Mouse (Mus musculus) splenic B cell, adult 2 months (primary cell): ENCODE results near the gene Grik4.

Experiments used
- DNase-seq: peaks from one replicate; pipeline ENCODE4 v3.0.0-alpha.2; 2011; ENCODE audit warnings: low read depth, low spot score
- H3K27me3 ChIP-seq: 2 replicates; pipeline ENCODE4 v1.6.1; 2012; ENCODE audit warnings: mild to moderate bottlenecking, low read length, moderate library complexity, mixed read lengths; ENCODE audit not compliant: control insufficient read depth, poor library complexity, insufficient read depth, severe bottlenecking
- H3K36me3 ChIP-seq: 2 replicates; pipeline ENCODE4 v1.6.1; 2012; ENCODE audit warnings: mild to moderate bottlenecking, low read length, moderate library complexity, mixed read lengths; ENCODE audit not compliant: control insufficient read depth, poor library complexity, insufficient read depth, severe bottlenecking

The Grik4 gene

DNA sequence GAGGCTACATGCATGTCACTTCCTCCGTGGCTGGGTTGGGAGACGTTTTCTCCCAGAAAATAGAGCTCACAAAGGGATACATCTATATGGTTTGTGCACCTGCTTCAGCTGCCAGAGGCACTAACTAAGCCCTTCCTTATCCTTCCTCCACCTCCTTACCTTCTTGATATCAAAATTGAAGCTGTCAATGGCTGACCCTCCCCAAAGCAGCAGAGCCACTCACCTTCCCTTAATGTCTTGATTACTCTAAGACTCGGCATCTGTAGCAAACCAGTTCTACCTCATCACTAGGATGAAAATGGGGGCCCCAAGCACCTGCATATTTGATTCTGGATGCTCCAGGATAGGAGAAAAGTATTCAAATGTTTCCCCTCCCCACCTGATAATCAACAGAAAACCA is 135.1 kb downstream of the Grik4 start:
- no peak for DNase-seq
- Histone ChIP-seq H3K27me3 (no peaks in the 10 kb centered on the region), H3K36me3 (no peaks in the 10 kb centered on the region)

GRCm38 (mm10) chr9:42808394-42808793 is 135.9 kb downstream of the Grik4 start:
- no peaks in the 10 kb centered on the region for H3K27me3 ChIP-seq
- DNase-seq: peak; percentile 3
- no peaks in the 10 kb centered on the region for H3K36me3 ChIP-seq

DNA sequence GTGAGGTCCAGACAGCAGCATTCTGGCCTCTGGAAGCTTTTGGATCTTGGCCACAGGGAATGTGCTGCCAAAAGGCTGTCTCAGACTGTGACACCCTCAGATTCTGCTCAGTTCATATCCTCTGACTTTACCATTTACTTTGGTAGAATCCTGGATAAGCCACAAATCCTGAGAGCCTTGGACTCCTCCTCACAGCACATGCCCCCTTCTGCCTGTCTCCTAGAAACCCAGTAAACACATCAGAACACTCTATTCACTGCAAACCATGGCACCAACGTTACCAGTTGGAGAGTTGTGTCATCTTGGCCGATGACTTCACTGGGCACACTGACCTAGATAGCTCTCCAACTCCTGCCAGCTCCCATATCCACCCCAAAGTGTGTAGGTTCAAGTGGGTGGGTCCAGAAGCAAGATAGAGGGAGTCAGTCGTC is 141.2 kb downstream of the Grik4 start:
- no peak for DNase-seq
- H3K27me3 ChIP-seq: no peaks in the 10 kb centered on the region
- H3K36me3 ChIP-seq: no peaks in the 10 kb centered on the region

GRCm38 (mm10) chr9:42801929-42802328 is 142.4 kb downstream of the Grik4 start:
- no peaks in the 10 kb centered on the region for H3K36me3 ChIP-seq
- no peak for DNase-seq

DNA sequence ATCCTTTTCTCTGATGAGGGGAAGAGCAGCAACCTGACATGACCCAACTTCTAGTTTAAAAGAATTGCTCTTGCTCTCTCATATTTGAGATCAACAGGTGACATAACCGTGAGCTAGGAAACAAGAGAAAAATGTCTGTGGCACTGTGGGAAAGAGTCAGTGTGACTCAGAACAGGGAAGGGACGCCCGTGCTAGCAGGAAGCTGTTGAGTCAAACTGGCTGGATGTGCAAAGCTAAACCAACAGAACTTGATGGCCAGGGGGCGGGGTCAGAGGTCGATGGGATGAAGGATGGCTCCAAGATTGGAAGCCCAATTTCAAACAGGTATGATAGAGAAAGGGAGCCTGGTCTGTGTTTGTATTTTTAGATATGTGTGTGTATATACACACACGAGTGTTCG is 144.2 kb downstream of the Grik4 start:
- Histone ChIP-seq H3K36me3 (no peaks in the 10 kb centered on the region), H3K27me3 (no peaks in the 10 kb centered on the region)
- DNase-seq: no peak

More at GRCm38 (mm10) chr9:42801929-42802328, 142.4 kb downstream of the Grik4 start:
- H3K27me3 ChIP-seq: no peaks in the 10 kb centered on the region

- Histone ChIP-seq H3K27me3 (no peaks in the 10 kb centered on the region), H3K36me3 (no peaks in the 10 kb centered on the region)
- DNase-seq: no peak
Observed at GRCm38 (mm10) chr9:42799694-42800093, 144.6 kb downstream of the Grik4 start.

- H3K36me3 ChIP-seq: no peaks in the 10 kb centered on the region
- DNase-seq: no peak
- H3K27me3 ChIP-seq: no peaks in the 10 kb centered on the region
Observed at GRCm38 (mm10) chr9:42799242-42799641, 145.1 kb downstream of the Grik4 start.

GRCm38 (mm10) chr9:42798280-42798679 is 146.0 kb downstream of the Grik4 start:
- no peak for DNase-seq
- Histone ChIP-seq H3K36me3 (no peaks in the 10 kb centered on the region), H3K27me3 (no peaks in the 10 kb centered on the region)

DNA sequence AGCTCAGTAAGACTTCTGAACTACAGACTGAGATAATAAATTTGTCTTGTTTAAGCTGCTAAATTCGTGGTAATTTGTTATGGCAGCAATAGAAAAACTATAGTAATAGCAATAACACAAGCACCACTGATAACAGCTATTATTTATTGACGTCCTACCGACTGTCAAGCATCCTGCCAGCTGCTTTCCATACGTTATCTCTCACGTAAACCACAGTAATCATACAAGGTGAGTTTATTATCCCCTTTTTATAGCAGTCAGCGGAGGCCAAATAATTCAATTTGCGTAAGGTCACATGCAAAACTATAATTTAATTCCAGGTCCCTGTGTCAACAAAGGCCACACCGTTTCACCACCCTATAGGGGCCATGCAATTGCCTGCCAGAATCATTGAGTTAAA is 147.0 kb downstream of the Grik4 start:
- H3K36me3 ChIP-seq: no peaks in the 10 kb centered on the region
- no peaks in the 10 kb centered on the region for H3K27me3 ChIP-seq
- DNase-seq: no peak

DNA sequence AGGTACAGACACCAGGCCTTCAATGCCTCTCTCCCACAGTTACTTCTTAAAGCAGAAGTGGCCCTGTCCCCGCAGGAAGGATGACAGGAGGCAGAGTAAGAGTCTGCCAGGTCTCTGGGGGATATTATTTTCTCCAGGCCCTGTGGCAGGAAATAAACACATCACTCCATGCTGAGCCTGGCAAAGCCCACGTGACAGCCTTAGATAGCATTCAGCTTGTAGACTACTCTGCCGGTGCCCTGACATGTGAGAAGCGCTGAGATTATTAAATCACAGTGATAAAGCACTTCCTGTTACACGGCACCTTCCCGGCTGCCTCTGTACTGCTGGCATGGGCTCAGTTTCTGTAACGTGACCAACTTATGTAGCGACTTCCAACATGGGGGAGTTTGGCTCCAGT is 148.4 kb downstream of the Grik4 start:
- Histone ChIP-seq H3K36me3 (no peaks in the 10 kb centered on the region), H3K27me3 (no peaks in the 10 kb centered on the region)
- no peak for DNase-seq

DNA sequence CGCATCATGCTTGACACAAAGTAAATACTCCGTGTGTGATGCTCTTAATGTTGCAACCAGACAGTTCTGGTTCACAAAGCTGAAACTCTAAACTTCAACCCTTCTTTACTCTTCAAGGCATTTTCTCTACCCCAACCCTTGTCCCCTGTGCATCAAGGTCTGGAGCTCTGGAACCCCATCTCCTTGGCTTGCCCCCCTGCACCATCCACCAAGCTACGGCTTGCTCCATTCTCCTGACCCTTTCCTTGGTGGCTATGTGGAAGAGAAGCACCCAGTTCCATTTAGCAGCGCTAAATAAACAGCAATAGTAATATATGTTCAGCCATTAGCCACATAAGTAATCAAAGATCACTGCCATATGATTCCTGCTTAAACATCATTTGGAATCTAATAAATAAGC is 150.3 kb downstream of the Grik4 start:
- no peak for DNase-seq
- Histone ChIP-seq H3K27me3 (no peaks in the 10 kb centered on the region), H3K36me3 (no peaks in the 10 kb centered on the region)

- no peak for DNase-seq
- Histone ChIP-seq H3K36me3 (no peaks in the 10 kb centered on the region), H3K27me3 (no peaks in the 10 kb centered on the region)
Observed at GRCm38 (mm10) chr9:42793581-42793980, 150.7 kb downstream of the Grik4 start.

GRCm38 (mm10) chr9:42792381-42792780 is 151.9 kb downstream of the Grik4 start:
- H3K27me3 ChIP-seq: no peaks in the 10 kb centered on the region
- no peaks in the 10 kb centered on the region for H3K36me3 ChIP-seq
- no peak for DNase-seq

- H3K27me3 ChIP-seq: no peaks in the 10 kb centered on the region
- no peaks in the 10 kb centered on the region for H3K36me3 ChIP-seq
- no peak for DNase-seq
Observed at GRCm38 (mm10) chr9:42791779-42792178, 152.5 kb downstream of the Grik4 start.

DNA sequence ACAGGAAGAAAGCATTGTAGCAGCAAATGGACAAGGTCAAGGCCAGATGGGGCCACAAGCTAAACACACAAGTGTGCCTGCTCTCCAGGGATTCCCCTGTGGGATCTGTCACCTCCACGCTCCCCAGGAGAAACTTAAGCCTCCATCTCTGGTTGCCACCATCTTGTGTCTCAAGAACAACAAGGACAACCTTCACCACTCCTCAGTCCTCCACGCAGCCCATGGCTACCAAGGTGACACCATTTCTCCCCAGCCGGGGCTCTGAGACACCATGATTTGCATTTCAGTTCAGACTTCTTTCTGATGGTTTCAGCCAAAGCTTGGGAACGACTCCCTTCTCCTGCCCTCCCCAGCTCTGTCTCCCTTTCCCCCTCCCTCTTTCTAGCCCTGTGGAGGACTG is 152.9 kb downstream of the Grik4 start:
- Histone ChIP-seq H3K27me3 (no peaks in the 10 kb centered on the region), H3K36me3 (no peaks in the 10 kb centered on the region)
- DNase-seq: no peak

DNA sequence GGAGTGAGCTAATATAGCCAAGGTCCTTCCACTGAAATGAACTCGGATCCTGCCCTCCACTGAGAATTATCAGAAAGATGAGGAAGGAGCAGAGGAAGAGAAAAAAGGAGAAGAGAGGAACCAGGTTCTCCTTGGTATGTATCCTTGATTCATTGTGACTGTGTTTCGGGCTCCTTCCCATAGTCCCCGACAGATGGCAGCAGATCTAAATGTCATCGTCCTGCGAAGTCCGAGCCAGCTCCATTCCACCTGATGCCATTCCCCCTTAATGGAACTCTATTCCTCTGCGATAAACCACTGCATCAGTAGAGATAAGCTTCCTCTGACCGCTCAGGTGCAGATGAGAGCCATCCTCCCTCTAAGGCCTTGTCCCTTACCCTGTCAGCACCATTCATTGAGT is 155.8 kb downstream of the Grik4 start:
- no peaks in the 10 kb centered on the region for H3K36me3 ChIP-seq
- peak; percentile 15 for DNase-seq

More for the DNA sequence above, 155.8 kb downstream of the Grik4 start:
- H3K27me3 ChIP-seq: no peaks in the 10 kb centered on the region
